Mouse (Mus musculus) ES-E14 (cell line): ENCODE results near the gene Spata17. TPM values are rescaled to one million over a fixed set of nuclear protein-coding genes. Genes with fewer than 3 reads are reported as not detected.

ENCODE experiments used
- DNase-seq: peaks from one replicate; pipeline ENCODE4 v3.0.0-alpha.2; 2013; ENCODE audit warnings: low read depth, low spot score
- H3K27ac ChIP-seq: 2 replicates; pipeline ENCODE4 v1.5.1; 2012; ENCODE audit warnings: low read depth, mild to moderate bottlenecking, low read length, moderate library complexity, mixed read lengths; ENCODE audit not compliant: poor library complexity, insufficient read depth, severe bottlenecking
- H3K36me3 ChIP-seq: 2 replicates; pipeline ENCODE4 v1.6.1; 2012; ENCODE audit warnings: mild to moderate bottlenecking, low read length, moderate library complexity, mixed read lengths; ENCODE audit not compliant: control insufficient read depth, poor library complexity, insufficient read depth, severe bottlenecking
- H3K4me1 ChIP-seq, 2 experiments: fragments of 150-350 bp in 1 of 2; sonication (generic) in 1 of 2; 2 replicates each; pipeline ENCODE4 v1.6.1; 2012; ENCODE audit warnings: low read length in 2 of 2, mild to moderate bottlenecking in 1 of 2, mixed read lengths in 1 of 2; ENCODE audit not compliant: control insufficient read depth in 2 of 2, insufficient read depth in 2 of 2, poor library complexity in 1 of 2
- H3K4me3 ChIP-seq, 2 experiments: fragments of 150-350 bp in 1 of 2; sonication (generic) in 1 of 2; 2 replicates each; pipeline ENCODE4 v1.5.1; 2012; ENCODE audit warnings: low read length in 2 of 2, low read depth in 1 of 2, mild to moderate bottlenecking in 1 of 2, mixed read lengths in 1 of 2; ENCODE audit not compliant: insufficient read depth in 1 of 2, poor library complexity in 1 of 2, severe bottlenecking in 1 of 2
- H3K9ac ChIP-seq: 2 replicates; pipeline ENCODE4 v1.6.1; 2012; ENCODE audit warnings: low read depth, mild to moderate bottlenecking, low read length, mixed read lengths; ENCODE audit not compliant: poor library complexity, insufficient read depth, severe bottlenecking
- H3K9me3 ChIP-seq: fragments of 150-350 bp; sonication (generic); 2 replicates; pipeline ENCODE4 v1.6.1; 2012; ENCODE audit warnings: low read depth, mild to moderate bottlenecking, low read length; ENCODE audit not compliant: control insufficient read depth, insufficient read depth
- CHD2 ChIP-seq: IDR thresholded peaks from 2 replicates; pipeline ENCODE4 v1.6.1; 2014; ENCODE audit warnings: mild to moderate bottlenecking, low read depth, low read length, inconsistent platforms
- HCFC1 ChIP-seq: IDR thresholded peaks from 2 replicates; pipeline ENCODE4 v1.6.1; 2012; ENCODE audit warnings: low read length, inconsistent platforms, borderline replicate concordance; ENCODE audit not compliant: insufficient read depth
- MAFK ChIP-seq: IDR thresholded peaks from 2 replicates; pipeline ENCODE4 v1.6.1; 2014; ENCODE audit warnings: mild to moderate bottlenecking, low read depth, low read length, inconsistent platforms; ENCODE audit not compliant: insufficient read depth
- ZC3H11A ChIP-seq: IDR thresholded peaks from 2 replicates; pipeline ENCODE4 v1.6.1; 2012; ENCODE audit warnings: low read depth, mild to moderate bottlenecking, inconsistent platforms, low read length, borderline replicate concordance
- ZNF384 ChIP-seq: IDR thresholded peaks from 2 replicates; pipeline ENCODE4 v1.6.1; 2012; ENCODE audit warnings: low read depth, low read length, inconsistent platforms
- in situ Hi-C, 2 experiments: fragments of 600-800 bp; cut with MboI; formaldehyde crosslinking; loops; one replicate each; pipeline ENCODE4 v1.15.1; 2025; ENCODE audit warnings: low sequenced_read_pairs in 2 of 2, inconsistent platforms in 1 of 2; ENCODE audit not compliant: unreplicated experiment in 2 of 2
- total RNA-seq: library from RNA; depleted of rRNA; stranded (reverse); fragments of 300-350 nt; gene quantifications from 2 replicates; pipeline ENCODE4 v1.2.3, GENCODE M21; 2012

The Spata17 gene
- total RNA-seq, 1 experiment, result 0.36 TPM

DNA sequence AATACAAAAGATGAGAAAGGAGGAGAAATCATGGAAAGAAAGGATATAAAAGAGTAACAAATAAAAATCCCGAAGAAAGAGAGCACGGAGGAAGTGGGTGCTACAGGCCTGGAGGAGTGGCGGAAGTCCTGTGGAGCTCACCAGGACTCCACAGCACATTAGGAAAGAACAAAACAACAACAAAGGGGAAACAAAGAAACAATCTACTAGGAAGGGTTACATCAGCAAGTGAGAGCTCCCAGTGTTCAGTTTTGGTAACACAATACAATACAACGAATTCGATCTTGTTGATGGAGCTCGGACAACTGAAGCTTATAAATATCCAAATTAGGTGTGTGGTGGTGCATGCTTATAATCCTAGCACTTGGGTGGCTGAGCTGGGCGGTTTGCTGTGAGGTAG is 45.6 kb downstream of the Spata17 start:
- Histone ChIP-seq H3K4me3 (no peak overlapping the region), H3K9ac (no peak overlapping the region), H3K36me3 (no peaks in the 10 kb centered on the region), H3K9me3 (no peaks in the 10 kb centered on the region), H3K27ac (no peak overlapping the region), H3K4me1 (no peaks in the 10 kb centered on the region)
- TF ChIP-seq HCFC1, result no peak
- TF ChIP-seq CHD2, result no peak
- no peak for TF ChIP-seq MAFK
- in situ Hi-C loops, result no loop called here
- DNase-seq, result peak; percentile 9

GRCm38 (mm10) chr1:187163571-187163970 is 51.7 kb downstream of the Spata17 start:
- H3K9ac ChIP-seq, result no peak overlapping the region
- TF ChIP-seq CHD2, result no peak
- TF ChIP-seq HCFC1, result no peak
- TF ChIP-seq ZC3H11A, result no peak
- no peak for TF ChIP-seq ZNF384
- no peak for TF ChIP-seq MAFK
- no peaks in the 10 kb centered on the region for H3K9me3 ChIP-seq
- H3K4me1 ChIP-seq, result peaks cover 0 to 6% of the 10 kb centered on the region in 2 experiments; a peak in 1 of 4 replicates
- in situ Hi-C loops, result no loop called here
- H3K27ac ChIP-seq, result no peak overlapping the region
- DNase-seq, result no peak
- no peak overlapping the region for H3K4me3 ChIP-seq
- H3K36me3 ChIP-seq, result no peaks in the 10 kb centered on the region; the same call in 1 of the 2 replicates

GRCm38 (mm10) chr1:187155658-187156057 is 59.6 kb downstream of the Spata17 start:
- in situ Hi-C loops, result no loop called here
- H3K4me1 ChIP-seq, result no peaks in the 10 kb centered on the region

DNA sequence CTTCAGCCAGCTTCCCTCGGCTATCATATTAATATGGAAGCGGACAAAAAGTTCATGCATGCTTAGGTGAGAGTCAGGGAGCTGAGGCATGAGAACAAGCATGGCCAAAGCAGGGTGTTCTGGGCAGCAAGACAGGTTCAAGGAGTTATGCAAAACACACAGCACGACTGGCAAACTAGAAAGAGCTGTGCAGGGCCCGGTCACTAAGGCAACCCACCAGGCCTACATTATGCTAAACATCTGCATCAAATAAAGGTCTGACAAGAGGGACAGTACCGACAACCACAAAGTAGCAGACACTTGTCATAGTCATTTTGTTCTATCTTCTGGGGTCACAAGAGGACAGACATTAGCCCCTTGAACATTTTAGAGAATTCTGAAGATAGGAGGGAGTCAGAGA is 61.6 kb downstream of the Spata17 start:
- no peak overlapping the region for H3K9ac ChIP-seq
- no peaks in the 10 kb centered on the region for H3K9me3 ChIP-seq
- no peak for TF ChIP-seq HCFC1
- no peak for TF ChIP-seq CHD2
- TF ChIP-seq ZNF384, result no peak
- TF ChIP-seq ZC3H11A, result no peak
- TF ChIP-seq MAFK, result no peak
- no peaks in the 10 kb centered on the region for H3K4me1 ChIP-seq
- no peaks in the 10 kb centered on the region for H3K36me3 ChIP-seq
- no peak for DNase-seq
- no peak overlapping the region for H3K4me3 ChIP-seq
- no peak overlapping the region for H3K27ac ChIP-seq
- in situ Hi-C loops, result no loop called here

More at GRCm38 (mm10) chr1:187155658-187156057, 59.6 kb downstream of the Spata17 start:
- no peak for TF ChIP-seq MAFK
- no peak for TF ChIP-seq HCFC1
- no peak for TF ChIP-seq ZNF384
- TF ChIP-seq ZC3H11A, result no peak
- no peak for TF ChIP-seq CHD2
- H3K9me3 ChIP-seq, result no peaks in the 10 kb centered on the region
- H3K9ac ChIP-seq, result no peak overlapping the region
- no peaks in the 10 kb centered on the region; the same call in 1 of the 2 replicates for H3K36me3 ChIP-seq
- no peak overlapping the region for H3K27ac ChIP-seq
- no peak for DNase-seq
- no peak overlapping the region for H3K4me3 ChIP-seq

- Histone ChIP-seq H3K36me3 (no peaks in the 10 kb centered on the region), H3K4me3 (no peak overlapping the region), H3K9me3 (no peaks in the 10 kb centered on the region), H3K4me1 (no peaks in the 10 kb centered on the region), H3K9ac (no peak overlapping the region), H3K27ac (no peak overlapping the region)
- TF ChIP-seq MAFK (no peak), ZNF384 (no peak), ZC3H11A (no peak), HCFC1 (no peak), CHD2 (no peak)
- DNase-seq, result no peak
- in situ Hi-C loops, result no loop called here
Observed at GRCm38 (mm10) chr1:187152571-187152970, 62.7 kb downstream of the Spata17 start.
